Mouse (Mus musculus) limb, embryonic 14.5 days (tissue): ENCODE measurements at regions not wholly inside any gene's neighbourhood (a gene's known extent, or its start where the extent isn't known, plus 50 kb on each side); places are given as distances from the start of the nearest gene placed in this dataset.

Experiments used
- ATAC-seq: fragments of 200-750 bp; cut with Nextera tagmentation; 2 replicates; pipeline ENCODE4 v1.8.0; 2017; ENCODE audit warnings: low read depth, moderate number of reproducible peaks, moderate TSS enrichment; ENCODE audit not compliant: low FRiP score
- DNase-seq: peaks from one replicate; pipeline ENCODE4 v3.0.0-alpha.2; 2015; ENCODE audit warnings: low spot score
- H3K27ac ChIP-seq: fragments of 300-500 bp; sonication (generic); replicated peaks from 2 replicates; pipeline ENCODE4 v1.5.1; 2014; ENCODE audit warnings: low read depth, mild to moderate bottlenecking, low read length, moderate library complexity, mixed read lengths
- H3K27me3 ChIP-seq: fragments of 300-500 bp; sonication (generic); 2 replicates; pipeline ENCODE4 v1.6.1; 2014; ENCODE audit warnings: low read length, mixed read lengths; ENCODE audit not compliant: control insufficient read depth, insufficient read depth
- H3K36me3 ChIP-seq: fragments of 300-500 bp; sonication (generic); 2 replicates; pipeline ENCODE4 v1.6.1; 2014; ENCODE audit warnings: mild to moderate bottlenecking, low read length, moderate library complexity, mixed read lengths; ENCODE audit not compliant: control insufficient read depth, insufficient read depth
- H3K4me1 ChIP-seq: fragments of 300-500 bp; sonication (generic); 2 replicates; pipeline ENCODE4 v1.6.1; 2014; ENCODE audit warnings: antibody characterized with exemption, low read length, mixed read lengths; ENCODE audit not compliant: control insufficient read depth, insufficient read depth
- H3K4me2 ChIP-seq: fragments of 300-500 bp; sonication (generic); replicated peaks from 2 replicates; pipeline ENCODE4 v1.6.1; 2014; ENCODE audit warnings: low read depth, mild to moderate bottlenecking, low read length, moderate library complexity; ENCODE audit not compliant: severe bottlenecking
- H3K4me3 ChIP-seq: fragments of 300-500 bp; sonication (generic); replicated peaks from 2 replicates; pipeline ENCODE4 v1.5.1; 2014; ENCODE audit warnings: low read length
- H3K9ac ChIP-seq: fragments of 300-500 bp; sonication (generic); 2 replicates; pipeline ENCODE4 v1.6.1; 2014; ENCODE audit warnings: mild to moderate bottlenecking, low read depth, low read length, moderate library complexity; ENCODE audit not compliant: severe bottlenecking
- H3K9me3 ChIP-seq: fragments of 300-500 bp; sonication (generic); 2 replicates; pipeline ENCODE4 v1.6.1; 2016; ENCODE audit warnings: low read length; ENCODE audit not compliant: control insufficient read depth
- POLR2A ChIP-seq: fragments of 200-500 bp; IDR thresholded peaks from 2 replicates; pipeline ENCODE4 v1.8.0; 2012; ENCODE audit warnings: inconsistent platforms, mild to moderate bottlenecking, moderate library complexity, borderline replicate concordance; ENCODE audit not compliant: insufficient read depth, insufficient read length; ENCODE audit errors: extremely low read depth
- WGBS: fragments of 180-500 bp; shearing (Covaris S2); extraction: QIAGEN DNeasy Blood & Tissue Kit; methylation state at CpG from one replicate; pipeline ENCODE4 v1.1.7; 2014; 5-methylcytosine and 5-hydroxymethylcytosine counted together

DNA sequence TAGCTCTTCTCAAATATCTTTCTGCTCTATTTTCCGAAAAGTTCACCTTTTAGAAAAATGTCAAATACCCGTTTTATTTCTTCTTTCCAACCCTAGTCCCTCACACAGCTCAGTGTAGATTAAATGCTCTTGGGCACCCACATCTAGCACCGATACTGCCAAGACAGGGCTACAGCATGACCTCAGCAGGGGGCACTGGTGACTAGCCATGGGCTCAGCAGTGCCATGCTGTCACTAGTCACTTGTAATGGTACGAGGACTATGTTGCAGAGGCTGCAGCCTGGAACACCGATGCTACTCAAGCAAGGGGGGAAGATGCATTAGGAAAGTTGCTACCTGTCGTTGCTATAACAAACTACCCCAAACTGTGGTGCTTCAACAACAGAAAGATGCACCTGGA, 180.7 kb downstream of the Irs2 start:
- no peak overlapping the region for H3K9ac ChIP-seq
- no peak overlapping the region for H3K27ac ChIP-seq
- no peak for TF ChIP-seq POLR2A
- no peak for ATAC-seq
- no peaks in the 10 kb centered on the region for H3K9me3 ChIP-seq
- WGBS: 83% methylated on average over 6 of the region's 6 CpGs
- H3K36me3 ChIP-seq: no peaks in the 10 kb centered on the region
- peaks cover 6% of the 10 kb centered on the region; the same call in 1 of the 2 replicates for H3K4me1 ChIP-seq
- H3K4me2 ChIP-seq: no peak overlapping the region
- DNase-seq: no peak
- H3K4me3 ChIP-seq: no peak overlapping the region
- no peaks in the 10 kb centered on the region for H3K27me3 ChIP-seq

DNA sequence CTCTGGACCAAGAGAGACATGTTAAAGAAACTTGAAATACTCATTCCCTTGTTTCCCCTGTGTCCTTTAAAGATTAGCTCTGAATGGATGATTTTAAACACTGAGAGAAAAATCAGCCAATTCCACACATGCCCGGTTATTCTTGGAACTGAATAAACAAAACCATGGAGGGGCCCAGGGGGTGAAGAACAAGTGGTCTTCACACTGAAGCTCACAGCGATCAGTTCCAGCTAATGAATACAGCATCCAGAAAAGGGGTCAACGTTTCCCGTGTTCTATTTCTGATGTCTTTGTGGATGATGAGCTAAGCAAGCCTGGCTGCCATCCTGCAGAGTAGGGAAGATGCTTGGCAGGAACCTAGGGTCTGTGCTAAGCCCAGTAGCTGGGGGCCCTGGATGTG, 182.3 kb downstream of the Irs2 start:
- Histone ChIP-seq H3K9me3 (no peaks in the 10 kb centered on the region), H3K4me2 (no peak overlapping the region), H3K4me1 (peaks cover 6% of the 10 kb centered on the region; the same call in 1 of the 2 replicates), H3K27me3 (no peaks in the 10 kb centered on the region), H3K36me3 (no peaks in the 10 kb centered on the region), H3K27ac (no peak overlapping the region), H3K9ac (no peak overlapping the region), H3K4me3 (no peak overlapping the region)
- no peak for TF ChIP-seq POLR2A
- ATAC-seq (no peak), DNase-seq (no peak)
- WGBS: 70% methylated on average over 4 of the region's 4 CpGs

DNA sequence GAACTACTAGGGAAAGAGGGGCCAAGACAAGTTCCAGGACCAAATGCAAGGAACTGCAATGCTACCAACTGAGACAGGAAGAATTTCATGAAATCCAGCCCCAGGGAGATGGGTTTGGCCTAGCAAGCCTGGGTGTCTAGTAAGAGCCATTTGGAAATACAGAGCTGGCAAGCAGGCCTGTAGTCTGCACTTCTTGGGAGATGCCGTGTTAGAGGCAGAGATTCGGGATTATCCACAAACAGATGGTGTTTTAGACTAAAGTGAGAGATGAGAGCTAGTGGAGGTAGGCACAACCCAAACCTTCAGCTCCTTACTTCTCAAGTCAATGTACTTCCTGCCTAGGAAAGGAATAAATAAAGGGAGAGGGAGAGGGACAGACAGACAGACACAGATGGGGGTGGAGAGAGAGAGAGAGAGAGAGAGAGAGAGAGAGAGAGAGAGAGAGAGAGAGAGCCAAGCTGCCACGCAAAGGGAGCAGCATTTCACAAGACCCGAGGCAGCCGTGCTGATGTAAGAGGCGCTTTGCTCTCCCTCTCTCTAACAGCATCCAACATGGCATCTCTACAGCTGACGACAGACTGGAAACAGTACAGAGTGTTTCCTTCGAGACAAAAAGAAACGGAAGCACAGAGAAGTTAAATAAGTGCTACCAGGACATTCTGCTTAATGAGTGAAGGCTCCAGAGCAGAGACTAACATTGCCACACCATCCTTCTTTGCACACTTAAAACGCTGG, 182.9 kb downstream of the Irs2 start:
- no peaks in the 10 kb centered on the region for H3K27me3 ChIP-seq
- TF ChIP-seq POLR2A: no peak
- no peak overlapping the region for H3K9ac ChIP-seq
- no peaks in the 10 kb centered on the region for H3K9me3 ChIP-seq
- H3K4me3 ChIP-seq: no peak overlapping the region
- no peak overlapping the region for H3K4me2 ChIP-seq
- DNase-seq (no peak), ATAC-seq (no peak)
- H3K27ac ChIP-seq: no peak overlapping the region
- WGBS: 63% methylated on average over 10 of the region's 10 CpGs
- no peaks in the 10 kb centered on the region for H3K36me3 ChIP-seq
- H3K4me1 ChIP-seq: peaks cover 6% of the 10 kb centered on the region; the same call in 1 of the 2 replicates

DNA sequence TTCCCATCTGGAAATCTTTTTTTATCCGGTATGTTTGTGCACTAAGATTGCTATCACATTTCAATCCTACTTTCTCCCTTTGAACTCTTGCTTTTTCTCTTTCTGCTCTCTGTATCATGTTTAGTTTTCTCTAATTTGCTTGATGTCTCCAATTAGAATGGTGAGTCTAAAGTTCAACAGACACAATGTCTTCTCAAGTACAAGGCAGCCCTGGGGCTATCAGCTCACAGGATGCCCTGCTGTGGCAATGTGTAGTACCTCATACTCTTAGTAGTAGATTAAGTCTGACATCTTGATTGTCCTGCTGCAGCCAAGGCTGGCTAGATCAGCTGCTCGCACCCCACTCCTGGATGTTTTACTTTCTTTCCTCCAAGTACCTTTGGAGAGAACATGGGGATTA, 186.4 kb downstream of the Irs2 start:
- ATAC-seq: no peak

DNA sequence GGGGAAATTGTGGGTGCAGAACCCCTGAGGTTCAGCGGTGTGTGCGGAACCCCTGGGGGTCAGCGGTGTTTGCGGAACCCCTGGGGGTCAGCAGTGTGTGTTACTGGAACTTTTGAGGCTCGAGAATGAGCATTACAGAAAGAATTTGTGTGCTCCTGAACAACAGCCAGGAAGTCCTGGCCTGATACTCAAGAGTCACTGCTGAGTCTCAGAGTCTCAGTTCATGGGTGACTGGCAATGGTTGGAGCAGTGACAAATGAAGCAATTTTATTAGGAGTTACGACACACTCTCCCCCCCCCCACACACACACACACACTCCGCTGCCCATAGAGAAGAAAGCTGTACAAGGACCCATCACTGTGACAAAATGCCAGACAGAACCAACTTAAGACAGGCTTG, 193.8 kb downstream of the Irs2 start:
- Histone ChIP-seq H3K9ac (no peak overlapping the region), H3K4me2 (no peak overlapping the region), H3K4me1 (no peaks in the 10 kb centered on the region), H3K4me3 (no peak overlapping the region), H3K27me3 (no peaks in the 10 kb centered on the region), H3K27ac (no peak overlapping the region), H3K36me3 (no peaks in the 10 kb centered on the region), H3K9me3 (no peaks in the 10 kb centered on the region)
- ATAC-seq (no peak), DNase-seq (no peak)
- TF ChIP-seq POLR2A: no peak
- WGBS: 84% methylated on average over 7 of the region's 7 CpGs

More for the DNA sequence above, 186.4 kb downstream of the Irs2 start:
- H3K27me3 ChIP-seq: no peaks in the 10 kb centered on the region
- 46% methylated on average over 2 of the region's 2 CpGs for WGBS
- no peaks in the 10 kb centered on the region for H3K9me3 ChIP-seq
- no peak overlapping the region for H3K4me2 ChIP-seq
- H3K36me3 ChIP-seq: no peaks in the 10 kb centered on the region
- no peak for TF ChIP-seq POLR2A
- no peak overlapping the region for H3K27ac ChIP-seq
- no peak overlapping the region for H3K4me3 ChIP-seq
- no peak overlapping the region for H3K9ac ChIP-seq
- no peak for DNase-seq
- H3K4me1 ChIP-seq: peaks cover 6% of the 10 kb centered on the region; the same call in 1 of the 2 replicates
